Mouse (Mus musculus) CH12.LX (cell line): ENCODE data around the gene Ube2h. TPM values are rescaled to one million over a fixed set of nuclear protein-coding genes. Genes with fewer than 3 reads are reported as not detected.
"Not testable (repeated sequence)": the region's sequence is repeated elsewhere in the genome, so short reads cannot be mapped to it uniquely, and the experiment has no call there.

Experiments
- DNase-seq: peaks from one replicate; pipeline ENCODE4 v3.0.0-alpha.2; 2013; ENCODE audit errors: extremely low read depth
- H3K27ac ChIP-seq: 2 replicates; pipeline ENCODE4 v1.5.1; 2012; ENCODE audit warnings: low read depth, mild to moderate bottlenecking, control low read depth, moderate library complexity; ENCODE audit not compliant: insufficient read depth
- H3K27me3 ChIP-seq: replicated peaks from 2 replicates; pipeline ENCODE3; 2012; ENCODE audit warnings: inconsistent platforms
- H3K36me3 ChIP-seq, 2 experiments: replicated peaks in 1 of 2; 2 replicates each; pipeline versions ENCODE3 to v1.6.1; 2012; ENCODE audit warnings: inconsistent platforms in 1 of 2, low read length in 1 of 2, mild to moderate bottlenecking in 1 of 2, mixed read lengths in 1 of 2, moderate library complexity in 1 of 2; ENCODE audit not compliant: control insufficient read depth in 1 of 2, insufficient read depth in 1 of 2
- H3K4me1 ChIP-seq, 2 experiments: 2 replicates each; pipeline ENCODE4 v1.6.1; 2012; ENCODE audit warnings: inconsistent platforms in 1 of 2, moderate library complexity in 1 of 2; ENCODE audit not compliant: insufficient read depth in 2 of 2, control insufficient read depth in 1 of 2
- H3K4me2 ChIP-seq: 2 replicates; pipeline ENCODE4 v1.6.1; 2012; ENCODE audit warnings: low read depth, mild to moderate bottlenecking, control low read depth; ENCODE audit not compliant: poor library complexity, insufficient read depth, severe bottlenecking
- H3K4me3 ChIP-seq, 3 experiments: fragments of 150-350 bp in 1 of 3; sonication (generic) in 1 of 3; replicated peaks in 1 of 3; 2 replicates each; pipeline versions ENCODE3 to v1.5.1; 2011 to 2012; ENCODE audit warnings: low read depth in 2 of 3, low read length in 2 of 3, mild to moderate bottlenecking in 2 of 3, moderate library complexity in 2 of 3, control low read depth in 1 of 3, improper control_type of control experiment in 1 of 3, inconsistent platforms in 1 of 3, mixed read lengths in 1 of 3; ENCODE audit not compliant: poor library complexity in 1 of 3
- H3K79me2 ChIP-seq: replicated peaks from 2 replicates; pipeline ENCODE4 v1.6.1; 2012; ENCODE audit warnings: mild to moderate bottlenecking, moderate library complexity; ENCODE audit not compliant: control insufficient read depth, poor library complexity, insufficient read depth, severe bottlenecking; ENCODE audit errors: extremely low read depth
- H3K9ac ChIP-seq: 2 replicates; pipeline ENCODE4 v1.6.1; 2012; ENCODE audit warnings: low read depth, mild to moderate bottlenecking, control low read depth, moderate library complexity; ENCODE audit not compliant: insufficient read depth
- H3K9me3 ChIP-seq: replicated peaks from 2 replicates; pipeline ENCODE3; 2012; ENCODE audit warnings: low read length, inconsistent platforms, mixed read lengths
- BHLHE40 ChIP-seq: IDR thresholded peaks from 2 replicates; pipeline ENCODE4 v1.6.1; 2011; ENCODE audit warnings: mild to moderate bottlenecking, low read depth, low read length, improper control_type of control experiment
- CHD2 ChIP-seq: IDR thresholded peaks from 2 replicates; pipeline ENCODE4 v1.6.1; 2011; ENCODE audit warnings: low read length, improper control_type of control experiment
- CTCF ChIP-seq, 2 experiments: IDR thresholded peaks in 1 of 2; conservative IDR thresholded peaks in 1 of 2; 2 replicates each; pipeline ENCODE4 v1.5.1; 2011 to 2012; ENCODE audit warnings: low read depth in 2 of 2, low read length in 2 of 2, improper control_type of control experiment in 1 of 2, inconsistent platforms in 1 of 2, mild to moderate bottlenecking in 1 of 2, moderate library complexity in 1 of 2
- ELF1 ChIP-seq: IDR thresholded peaks from 2 replicates; pipeline ENCODE4 v1.6.1; 2014; ENCODE audit warnings: low read depth, mild to moderate bottlenecking, inconsistent platforms, low read length, improper control_type of control experiment
- EP300 ChIP-seq: IDR thresholded peaks from 2 replicates; pipeline ENCODE4 v1.6.1; 2011; ENCODE audit warnings: low read length, improper control_type of control experiment
- MAFK ChIP-seq: IDR thresholded peaks from 2 replicates; pipeline ENCODE4 v1.6.1; 2011; ENCODE audit warnings: low read length, improper control_type of control experiment; ENCODE audit not compliant: insufficient replicate concordance
- MAZ ChIP-seq: IDR thresholded peaks from 2 replicates; pipeline ENCODE4 v1.6.1; 2012; ENCODE audit warnings: low read depth, mild to moderate bottlenecking, inconsistent platforms, low read length, improper control_type of control experiment, moderate library complexity
- MXI1 ChIP-seq: IDR thresholded peaks from 2 replicates; pipeline ENCODE4 v1.6.1; 2011; ENCODE audit warnings: mild to moderate bottlenecking, low read depth, low read length, improper control_type of control experiment
- MYC ChIP-seq: IDR thresholded peaks from 2 replicates; pipeline ENCODE4 v1.6.1; 2011; ENCODE audit warnings: low read depth, mild to moderate bottlenecking, improper control_type of control experiment, low read length
- NELFE ChIP-seq: IDR thresholded peaks from 2 replicates; pipeline ENCODE4 v1.6.1; 2011; ENCODE audit warnings: low read depth, low read length, improper control_type of control experiment
- NRF1 ChIP-seq: IDR thresholded peaks from 2 replicates; pipeline ENCODE4 v1.6.1; 2014; ENCODE audit warnings: low read depth, mild to moderate bottlenecking, inconsistent platforms, low read length, improper control_type of control experiment, moderate library complexity
- POLR2AphosphoS2 ChIP-seq: IDR thresholded peaks from 2 replicates; pipeline ENCODE4 v1.6.1; 2011; ENCODE audit warnings: low read depth, low read length, improper control_type of control experiment
- SMC3 ChIP-seq: IDR thresholded peaks from 2 replicates; pipeline ENCODE4 v1.6.1; 2011; ENCODE audit warnings: low read depth, low read length, improper control_type of control experiment
- TBP ChIP-seq: conservative IDR thresholded peaks from 2 replicates; pipeline ENCODE4 v1.6.1; 2011; ENCODE audit warnings: low read depth, low read length, improper control_type of control experiment
- UBTF ChIP-seq: IDR thresholded peaks from 2 replicates; pipeline ENCODE4 v1.6.1; 2012; ENCODE audit warnings: low read depth, mild to moderate bottlenecking, inconsistent platforms, low read length, improper control_type of control experiment, moderate library complexity
- USF1 ChIP-seq: IDR thresholded peaks from 2 replicates; pipeline ENCODE4 v1.6.1; 2014; ENCODE audit warnings: low read depth, mild to moderate bottlenecking, inconsistent platforms, low read length, improper control_type of control experiment
- USF2 ChIP-seq: conservative IDR thresholded peaks from 2 replicates; pipeline ENCODE4 v1.6.1; 2011; ENCODE audit warnings: low read depth, low read length, improper control_type of control experiment
- ZNF384 ChIP-seq: IDR thresholded peaks from 2 replicates; pipeline ENCODE4 v1.6.1; 2012; ENCODE audit warnings: low read depth, low read length, improper control_type of control experiment, inconsistent platforms
- dilution Hi-C: fragments of 300-500 bp; cut with MboI; formaldehyde crosslinking; loops from 2 replicates; pipeline ENCODE4 v1.14.3; 2020; ENCODE audit warnings: low sequenced_read_pairs; ENCODE audit not compliant: extremely low pct_unique_long_range_greater_than_20kb, extremely low pct_ligation_motif_present
- in situ Hi-C: fragments of 300-500 bp; cut with MboI; formaldehyde crosslinking; loops from 3 replicates; pipeline ENCODE4 v1.14.3; 2019; ENCODE audit warnings: low sequenced_read_pairs, low pct_ligation_motif_present, low pct_unique_long_range_greater_than_20kb, mixed read lengths
- polyA plus RNA-seq: library from polyadenylated mRNA; unstranded; fragments of >175 nt; gene quantifications from 2 replicates; pipeline ENCODE4 v1.2.1, GENCODE M21; 2012; ENCODE audit warnings: low read depth; ENCODE audit not compliant: insufficient read length
- total RNA-seq, 2 experiments: library from RNA; depleted of rRNA; stranded (reverse); fragments of 300-350 nt in 1 of 2; fragments of >200 nt in 1 of 2; gene quantifications; 2 replicates each; pipeline ENCODE4 v1.2.3; 2012 to 2014

Ube2h gene
- total and polyA plus RNA-seq, 3 experiments, result 6.1 to 13.4 (median 13.4) TPM

- Histone ChIP-seq H3K27me3 (no peaks in the 10 kb centered on the region), H3K36me3 (no peaks in the 10 kb centered on the region), H3K4me3 (no peak overlapping the region), H3K9me3 (no peaks in the 10 kb centered on the region), H3K79me2 (peaks cover 10% of the 10 kb centered on the region), H3K4me1 (peaks cover 0 to 14% of the 10 kb centered on the region in 2 experiments; a peak in 2 of 4 replicates), H3K4me2 (no peak overlapping the region), H3K27ac (no peak overlapping the region), H3K9ac (no peak overlapping the region)
- dilution Hi-C loops (no loop called here), in situ Hi-C loops (no loop called here)
- no peak for TF ChIP-seq NELFE
- no peak for TF ChIP-seq SMC3
- no peak for TF ChIP-seq MAZ
- TF ChIP-seq USF1, result no peak
- no peak for TF ChIP-seq POLR2AphosphoS2
- TF ChIP-seq NRF1, result no peak
- TF ChIP-seq CHD2, result no peak
- TF ChIP-seq MXI1, result no peak
- no peak for TF ChIP-seq BHLHE40
- TF ChIP-seq CTCF (conservative IDR thresholded peaks at IDR 0.05 in 1 of 2, IDR thresholded peaks at IDR 0.05 in 1 of 2; ENCODE audit: low read depth in 2 of 2, low read length in 2 of 2), result no peak
- no peak for TF ChIP-seq MAFK
- no peak for TF ChIP-seq EP300
- TF ChIP-seq ELF1, result no peak
- TF ChIP-seq USF2, result no peak
- no peak for TF ChIP-seq MYC
- no peak for TF ChIP-seq ZNF384
- no peak for TF ChIP-seq TBP
- no peak for DNase-seq
Observed at GRCm38 (mm10) chr6:30307691-30308090, 3.4 kb upstream of the Ube2h start.

GRCm38 (mm10) chr6:30303771-30304398, 454 bp downstream of the Ube2h start:
- TF ChIP-seq UBTF, result 0 out of 2 replicates have a peak, but pooled peaks have one; percentile 60
- H3K27me3 ChIP-seq, DNase-seq, H3K9me3 ChIP-seq, in situ Hi-C loops, dilution Hi-C loops, H3K36me3 ChIP-seq: not testable (repeated sequence)
- H3K4me1 ChIP-seq, result peaks cover 0 to 37% of the 10 kb centered on the region in 2 experiments; a peak in 2 of 4 replicates
- peak overlapping the region; percentile 71 to 86 (median 78) for H3K4me3 ChIP-seq
- H3K79me2 ChIP-seq, result peaks cover 29% of the 10 kb centered on the region
- H3K9ac ChIP-seq, result peak overlapping the region; percentile 89
- peak overlapping the region; percentile 78 for H3K27ac ChIP-seq
- peak overlapping the region; percentile 94 for H3K4me2 ChIP-seq
